Mouse (Mus musculus): ENCODE measurements around the gene Gm20696. TPM values are rescaled to one million over a fixed set of nuclear protein-coding genes. Genes with fewer than 3 reads are reported as not detected.
A peak's percentile ranks its signal among the peaks of the same experiment; 100 is the strongest.

Gm20696 gene
- total and polyA plus RNA-seq, 2 experiments from 2014 or later = 2.5 to 3.6 TPM

DNA sequence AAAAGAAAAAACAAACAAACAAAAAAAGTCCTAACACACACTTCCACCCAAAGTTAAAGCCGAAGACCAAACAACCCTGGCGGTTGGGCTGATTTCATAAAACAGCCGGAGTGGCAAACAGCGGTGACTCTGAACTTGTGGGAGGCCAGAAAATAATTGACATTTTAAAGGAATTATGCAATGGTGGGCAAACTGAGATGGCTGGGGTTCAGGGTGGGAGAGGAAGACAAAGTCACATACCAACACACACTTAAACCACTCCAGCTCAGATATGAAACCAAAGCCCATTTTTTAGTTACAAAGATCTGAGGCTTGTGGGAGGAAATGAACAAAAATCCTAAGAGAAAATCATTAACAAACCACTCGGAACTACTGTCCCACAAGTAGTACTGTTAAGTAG lies 126.5 kb downstream of the Gm20696 start:
- no peak overlapping the region for H3K9ac ChIP-seq (replicated peaks; ENCODE audit: low read length)
- 87% methylated on average over 5 of the region's 5 CpGs for WGBS
- ATAC-seq = no peak

DNA sequence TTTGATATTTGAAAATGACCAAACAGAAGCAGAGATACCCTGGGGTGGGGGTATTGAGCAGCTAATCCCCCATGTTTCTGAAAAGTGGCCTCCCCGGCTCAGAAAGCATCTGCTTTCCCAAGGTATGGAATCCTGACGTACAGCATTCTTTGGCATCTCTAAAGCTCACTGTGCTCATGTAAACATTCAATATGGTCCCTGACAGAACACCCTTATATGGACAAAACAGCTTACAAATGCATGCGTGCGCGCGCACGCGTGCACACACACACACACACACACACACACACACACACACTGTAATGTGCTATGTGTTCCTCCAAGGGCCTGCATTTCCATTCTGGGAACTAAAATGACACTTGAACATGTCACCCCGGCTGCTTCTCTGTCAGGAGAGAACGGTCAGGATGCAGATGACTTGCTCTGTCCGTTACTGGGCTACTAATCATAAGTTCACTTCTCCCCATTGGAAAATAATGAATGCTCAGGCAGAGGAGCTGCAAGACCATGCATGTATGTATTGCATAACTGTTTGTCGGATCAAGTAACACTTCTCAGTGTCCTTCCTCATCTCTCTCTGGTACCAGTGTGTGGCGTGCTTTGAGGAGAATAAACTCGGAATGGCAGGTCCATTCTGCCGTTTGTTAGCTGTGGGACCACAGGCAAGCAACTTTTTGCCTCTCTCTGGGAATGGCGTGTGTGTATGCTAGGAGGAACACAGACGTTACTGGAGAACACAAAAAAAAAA lies 128.2 kb downstream of the Gm20696 start:
- 84% methylated on average over 17 of the region's 17 CpGs for WGBS
- Histone ChIP-seq H3K27ac (no peak overlapping the region), H3K4me2 (ENCODE audit: low read depth, low read length) (no peak overlapping the region), H3K9me3 (ENCODE audit: low read length) (no peaks in the 10 kb centered on the region), H3K9ac (replicated peaks; ENCODE audit: low read length) (no peak overlapping the region), H3K4me1 (ENCODE audit: insufficient read depth, low read length) (no peaks in the 10 kb centered on the region), H3K27me3 (ENCODE audit: insufficient read depth, low read length) (no peaks in the 10 kb centered on the region), H3K4me3 (ENCODE audit: low read length) (no peak overlapping the region), H3K36me3 (ENCODE audit: insufficient read depth, low read length) (no peaks in the 10 kb centered on the region)
- no peak for ATAC-seq
- DNase-seq (ENCODE audit: low spot score) = no peak
- TF ChIP-seq CTCF (IDR thresholded peaks at IDR 0.05; ENCODE audit: low read depth) = no peak

More for the DNA sequence above, 126.5 kb downstream of the Gm20696 start:
- H3K4me3 ChIP-seq (ENCODE audit: low read length) = no peak overlapping the region
- H3K36me3 ChIP-seq (ENCODE audit: insufficient read depth, low read length) = no peaks in the 10 kb centered on the region
- no peaks in the 10 kb centered on the region for H3K9me3 ChIP-seq (ENCODE audit: low read length)
- H3K27ac ChIP-seq = no peak overlapping the region
- no peaks in the 10 kb centered on the region for H3K4me1 ChIP-seq (ENCODE audit: insufficient read depth, low read length)
- no peak for TF ChIP-seq CTCF (IDR thresholded peaks at IDR 0.05; ENCODE audit: low read depth)
- H3K4me2 ChIP-seq (ENCODE audit: low read depth, low read length) = no peak overlapping the region
- no peaks in the 10 kb centered on the region for H3K27me3 ChIP-seq (ENCODE audit: insufficient read depth, low read length)
- DNase-seq (ENCODE audit: low spot score) = no peak

DNA sequence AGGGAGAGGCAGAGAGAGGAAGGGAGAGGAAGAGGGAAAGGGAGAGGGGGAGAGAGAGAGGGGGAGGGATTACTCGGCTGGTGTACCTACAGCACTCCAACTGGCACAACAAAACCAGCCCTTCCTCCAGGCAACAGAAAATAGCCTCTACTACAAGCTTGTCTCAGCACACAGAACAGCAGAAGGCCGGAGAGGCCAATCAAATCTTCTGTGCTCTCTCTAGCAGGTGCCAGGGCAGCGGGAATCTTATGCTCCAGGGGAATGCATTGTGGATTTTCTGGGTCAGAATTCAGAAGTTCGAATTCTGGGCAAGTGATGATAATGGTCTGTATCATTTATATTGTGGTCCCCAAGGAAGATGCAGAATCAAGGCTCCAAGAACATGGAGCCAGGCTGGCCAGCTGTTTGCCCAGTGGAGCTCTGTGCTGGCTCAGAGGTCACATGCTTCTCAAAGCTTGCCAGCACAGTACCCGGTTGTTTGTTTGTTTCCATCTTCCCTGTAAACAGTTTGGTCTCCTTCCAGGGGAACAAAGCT lies 132.3 kb downstream of the Gm20696 start:
- H3K36me3 ChIP-seq (ENCODE audit: insufficient read depth, low read length) = no peaks in the 10 kb centered on the region
- no peak for TF ChIP-seq CTCF (IDR thresholded peaks at IDR 0.05; ENCODE audit: low read depth)
- no peak overlapping the region for H3K27ac ChIP-seq
- ATAC-seq (no peak), DNase-seq (ENCODE audit: low spot score) (peak; percentile 20)
- no peak overlapping the region for H3K4me2 ChIP-seq (ENCODE audit: low read depth, low read length)
- no peaks in the 10 kb centered on the region for H3K4me1 ChIP-seq (ENCODE audit: insufficient read depth, low read length)
- no peak overlapping the region for H3K4me3 ChIP-seq (ENCODE audit: low read length)
- WGBS = 41% methylated on average over 5 of the region's 5 CpGs
- no peak overlapping the region for H3K9ac ChIP-seq (replicated peaks; ENCODE audit: low read length)
- H3K27me3 ChIP-seq (ENCODE audit: insufficient read depth, low read length) = no peaks in the 10 kb centered on the region
- H3K9me3 ChIP-seq (ENCODE audit: low read length) = no peaks in the 10 kb centered on the region

DNA sequence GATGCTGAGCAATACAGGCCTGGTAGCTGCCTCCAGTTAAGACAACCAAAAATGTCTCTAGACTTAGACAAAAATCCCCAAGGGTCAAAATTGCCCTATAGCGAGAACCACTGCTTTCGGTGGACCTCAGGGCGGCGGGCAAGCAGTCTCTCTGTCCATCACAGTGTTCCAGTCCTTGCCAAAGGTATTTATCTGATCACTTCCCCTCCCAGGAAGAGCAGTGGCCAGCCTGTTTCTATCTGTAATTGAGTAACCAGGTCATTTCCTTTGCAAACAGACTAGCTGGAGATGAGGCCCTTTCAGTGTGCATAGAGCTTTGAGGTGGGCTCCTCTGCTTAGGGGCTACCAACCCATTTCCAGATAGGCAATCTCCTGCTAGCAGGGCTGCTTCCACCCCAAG lies 134.1 kb downstream of the Gm20696 start:
- no peak overlapping the region for H3K9ac ChIP-seq (replicated peaks; ENCODE audit: low read length)
- WGBS = 92% methylated on average over 4 of the region's 4 CpGs
- DNase-seq (ENCODE audit: low spot score) (no peak), ATAC-seq (no peak)
- no peaks in the 10 kb centered on the region for H3K36me3 ChIP-seq (ENCODE audit: insufficient read depth, low read length)
- TF ChIP-seq CTCF (IDR thresholded peaks at IDR 0.05; ENCODE audit: low read depth) = no peak
- H3K27ac ChIP-seq = no peak overlapping the region
- H3K4me3 ChIP-seq (ENCODE audit: low read length) = no peak overlapping the region
- H3K9me3 ChIP-seq (ENCODE audit: low read length) = 0 out of 2 replicates have a peak, but pooled peaks cover under 1% of the 10 kb centered on the region
- no peaks in the 10 kb centered on the region for H3K27me3 ChIP-seq (ENCODE audit: insufficient read depth, low read length)
- no peak overlapping the region for H3K4me2 ChIP-seq (ENCODE audit: low read depth, low read length)
- no peaks in the 10 kb centered on the region for H3K4me1 ChIP-seq (ENCODE audit: insufficient read depth, low read length)

DNA sequence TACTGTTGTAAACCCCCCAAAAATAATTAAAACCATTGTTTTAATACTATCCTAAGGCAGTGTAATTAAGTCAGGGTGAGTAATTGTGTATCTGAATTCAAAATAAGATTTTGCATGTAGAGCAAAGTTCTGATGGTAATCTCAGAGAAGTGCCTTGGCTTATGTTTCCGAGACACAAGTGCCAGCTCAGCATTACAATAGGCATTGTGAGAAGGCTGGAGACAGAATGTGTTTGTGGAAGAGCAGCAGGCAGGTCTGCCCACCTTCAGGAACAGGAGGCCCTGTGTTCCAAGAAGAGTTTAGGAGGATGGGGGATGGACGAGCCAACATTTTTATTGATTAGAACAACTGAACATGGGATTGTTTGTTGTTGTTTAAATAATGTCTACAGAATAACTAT lies 137.6 kb downstream of the Gm20696 start:
- Histone ChIP-seq H3K27ac (no peak overlapping the region), H3K4me1 (ENCODE audit: insufficient read depth, low read length) (no peaks in the 10 kb centered on the region), H3K4me2 (ENCODE audit: low read depth, low read length) (no peak overlapping the region), H3K27me3 (ENCODE audit: insufficient read depth, low read length) (no peaks in the 10 kb centered on the region), H3K4me3 (ENCODE audit: low read length) (no peak overlapping the region), H3K9me3 (ENCODE audit: low read length) (0 out of 2 replicates have a peak, but pooled peaks cover 4% of the 10 kb centered on the region), H3K36me3 (ENCODE audit: insufficient read depth, low read length) (no peaks in the 10 kb centered on the region), H3K9ac (replicated peaks; ENCODE audit: low read length) (no peak overlapping the region)
- ATAC-seq (no peak), DNase-seq (ENCODE audit: low spot score) (no peak)
- no peak for TF ChIP-seq CTCF (IDR thresholded peaks at IDR 0.05; ENCODE audit: low read depth)
- WGBS = 77% methylated on average over 2 of the region's 2 CpGs

DNA sequence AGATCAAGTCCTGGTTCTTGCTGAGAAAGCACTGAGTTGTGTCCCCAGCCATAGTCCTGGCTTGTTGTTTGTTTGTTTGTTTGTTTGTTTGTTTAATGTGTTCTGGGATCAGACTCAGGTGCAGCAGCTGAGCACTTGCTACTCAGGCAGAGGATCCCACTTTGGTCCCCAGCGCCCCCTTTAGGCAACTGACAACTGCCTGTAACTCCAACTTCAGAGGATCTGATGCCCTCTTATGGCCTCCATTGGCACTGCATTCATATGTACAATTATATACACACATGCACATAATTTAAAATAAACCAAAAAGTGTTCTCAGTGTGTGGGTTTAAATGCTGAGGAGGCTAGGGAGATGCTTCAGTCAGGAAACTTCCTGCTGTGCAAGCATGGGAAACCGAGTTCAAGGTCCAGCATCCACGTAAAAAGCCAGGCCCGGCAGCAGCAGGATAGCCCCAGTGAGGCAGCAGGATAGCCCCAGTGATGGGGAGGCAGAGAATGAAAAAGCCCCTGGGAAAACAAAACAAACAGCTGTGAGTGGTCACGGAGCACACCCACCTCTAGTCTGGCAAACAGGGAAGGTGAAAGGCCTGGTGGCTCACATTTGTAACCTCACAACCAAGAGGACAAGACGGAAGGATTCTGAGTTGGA lies 139.0 kb downstream of the Gm20696 start:
- no peak for DNase-seq (ENCODE audit: low spot score)
- no peak for ATAC-seq

More for the DNA sequence above, 139.0 kb downstream of the Gm20696 start:
- H3K27me3 ChIP-seq (ENCODE audit: insufficient read depth, low read length) = no peaks in the 10 kb centered on the region
- H3K27ac ChIP-seq = no peak overlapping the region
- H3K4me3 ChIP-seq (ENCODE audit: low read length) = no peak overlapping the region
- no peak overlapping the region for H3K4me2 ChIP-seq (ENCODE audit: low read depth, low read length)
- peak; percentile 44 for TF ChIP-seq CTCF (IDR thresholded peaks at IDR 0.05; ENCODE audit: low read depth)
- no peaks in the 10 kb centered on the region for H3K4me1 ChIP-seq (ENCODE audit: insufficient read depth, low read length)
- 0 out of 2 replicates have a peak, but pooled peaks cover 4% of the 10 kb centered on the region for H3K9me3 ChIP-seq (ENCODE audit: low read length)
- 96% methylated on average over 6 of the region's 6 CpGs for WGBS
- no peak overlapping the region for H3K9ac ChIP-seq (replicated peaks; ENCODE audit: low read length)
- no peaks in the 10 kb centered on the region for H3K36me3 ChIP-seq (ENCODE audit: insufficient read depth, low read length)

Data from hindbrain, postnatal 0 days (tissue).